Mouse (Mus musculus) hindbrain, postnatal 0 days (tissue): Measurements from ENCODE around the gene Zfand3. TPM values are rescaled to one million over a fixed set of nuclear protein-coding genes. Genes with fewer than 3 reads are reported as not detected.

Source experiments
- ATAC-seq: fragments of 200-750 bp; cut with Nextera tagmentation; 2 replicates; pipeline ENCODE4 v1.8.0; 2017; ENCODE audit warnings: mild to moderate bottlenecking, moderate TSS enrichment, moderate library complexity
- DNase-seq: peaks from one replicate; pipeline ENCODE4 v3.0.0-alpha.2; 2015; ENCODE audit warnings: low spot score
- H3K27ac ChIP-seq: fragments of 300-500 bp; sonication (generic); 2 replicates; pipeline ENCODE4 v1.5.1; 2014; ENCODE audit warnings: mild to moderate bottlenecking
- H3K27me3 ChIP-seq: fragments of 300-500 bp; sonication (generic); 2 replicates; pipeline ENCODE4 v1.6.1; 2014; ENCODE audit warnings: low read length, mixed read lengths; ENCODE audit not compliant: insufficient read depth
- H3K36me3 ChIP-seq: fragments of 300-500 bp; sonication (generic); 2 replicates; pipeline ENCODE4 v1.6.1; 2014; ENCODE audit warnings: low read length, mixed read lengths; ENCODE audit not compliant: insufficient read depth
- H3K4me1 ChIP-seq: fragments of 300-500 bp; sonication (generic); 2 replicates; pipeline ENCODE4 v1.6.1; 2014; ENCODE audit warnings: antibody characterized with exemption, low read length, mixed read lengths; ENCODE audit not compliant: insufficient read depth
- H3K4me2 ChIP-seq: fragments of 300-500 bp; sonication (generic); 2 replicates; pipeline ENCODE4 v1.6.1; 2014; ENCODE audit warnings: low read depth, mild to moderate bottlenecking, low read length, moderate library complexity, mixed read lengths
- H3K4me3 ChIP-seq: fragments of 300-500 bp; sonication (generic); 2 replicates; pipeline ENCODE4 v1.5.1; 2014; ENCODE audit warnings: low read length
- H3K9ac ChIP-seq: fragments of 300-500 bp; sonication (generic); replicated peaks from 2 replicates; pipeline ENCODE4 v1.6.1; 2014; ENCODE audit warnings: mild to moderate bottlenecking, low read length, moderate library complexity, mixed read lengths
- H3K9me3 ChIP-seq: fragments of 300-500 bp; sonication (generic); 2 replicates; pipeline ENCODE4 v1.6.1; 2016; ENCODE audit warnings: low read length, mixed read lengths
- CTCF ChIP-seq: IDR thresholded peaks from 2 replicates; pipeline ENCODE4 v1.5.1; 2016; ENCODE audit warnings: antibody characterized with exemption, control low read depth, low read depth
- WGBS: fragments of 180-500 bp; shearing (Covaris S2); extraction: QIAGEN DNeasy Blood & Tissue Kit; methylation state at CpG from one replicate; pipeline ENCODE4 v1.1.7; 2014; 5-methylcytosine and 5-hydroxymethylcytosine counted together
- polyA plus RNA-seq: library from polyadenylated mRNA; unstranded; fragments of >200 nt; fragmentation: Nextera tagmentation; extraction: Ambion mirVana; gene quantifications from 2 replicates; pipeline ENCODE4 v1.2.1, GENCODE M21; 2015
- total RNA-seq: library from RNA; depleted of rRNA; stranded (reverse); fragments of >200 nt; gene quantifications from 2 replicates; pipeline ENCODE4 v1.2.3, GENCODE M21; 2014

Gene Zfand3
- total and polyA plus RNA-seq, 2 experiments from 2014 or later = 50.6 to 84.5 TPM

GRCm38 (mm10) chr17:30008392-30008791, 3.9 kb downstream of the Zfand3 start:
- DNase-seq (no peak), ATAC-seq (no peak)
- H3K4me2 ChIP-seq = peak overlapping the region; percentile 67
- no peaks in the 10 kb centered on the region for H3K9me3 ChIP-seq
- TF ChIP-seq CTCF = no peak
- peaks cover 29% of the 10 kb centered on the region for H3K4me1 ChIP-seq
- H3K27ac ChIP-seq = no peak overlapping the region
- no peaks in the 10 kb centered on the region for H3K36me3 ChIP-seq
- no peak overlapping the region for H3K9ac ChIP-seq
- no peak overlapping the region for H3K4me3 ChIP-seq
- H3K27me3 ChIP-seq = no peaks in the 10 kb centered on the region

GRCm38 (mm10) chr17:30014660-30015059, 10.1 kb downstream of the Zfand3 start:
- no peak for ATAC-seq
- no peak overlapping the region for H3K4me3 ChIP-seq
- no peak overlapping the region for H3K9ac ChIP-seq
- no peaks in the 10 kb centered on the region for H3K36me3 ChIP-seq
- H3K4me1 ChIP-seq = no peaks in the 10 kb centered on the region
- 93% methylated on average over 4 of the region's 4 CpGs for WGBS
- no peaks in the 10 kb centered on the region for H3K9me3 ChIP-seq
- no peaks in the 10 kb centered on the region for H3K27me3 ChIP-seq
- peak; percentile 35 for TF ChIP-seq CTCF
- no peak for DNase-seq
- no peak overlapping the region for H3K27ac ChIP-seq
- H3K4me2 ChIP-seq = no peak overlapping the region

GRCm38 (mm10) chr17:30018927-30019610, 14.5 kb downstream of the Zfand3 start:
- Histone ChIP-seq H3K9me3 (no peaks in the 10 kb centered on the region), H3K9ac (no peak overlapping the region), H3K36me3 (no peaks in the 10 kb centered on the region), H3K4me1 (no peaks in the 10 kb centered on the region; the same call in 1 of the 2 replicates), H3K4me3 (no peak overlapping the region), H3K4me2 (no peak overlapping the region), H3K27me3 (no peaks in the 10 kb centered on the region), H3K27ac (no peak overlapping the region)
- no peak for TF ChIP-seq CTCF
- no peak for DNase-seq
- no peak for ATAC-seq
- 79% methylated on average over 12 of the region's 12 CpGs for WGBS

- H3K4me2 ChIP-seq = no peak overlapping the region
- TF ChIP-seq CTCF = no peak
- ATAC-seq (no peak), DNase-seq (no peak)
- no peak overlapping the region for H3K9ac ChIP-seq
- H3K27ac ChIP-seq = no peak overlapping the region
- no peaks in the 10 kb centered on the region for H3K27me3 ChIP-seq
- H3K9me3 ChIP-seq = no peaks in the 10 kb centered on the region
- H3K4me3 ChIP-seq = no peak overlapping the region
- no peaks in the 10 kb centered on the region; the same call in 1 of the 2 replicates for H3K4me1 ChIP-seq
- WGBS = 84% methylated on average over 6 of the region's 6 CpGs
- H3K36me3 ChIP-seq = no peaks in the 10 kb centered on the region
These were observed 15.4 kb downstream of the Zfand3 start for GRCm38 (mm10) chr17:30019942-30020341.

GRCm38 (mm10) chr17:30024651-30025050, 20.1 kb downstream of the Zfand3 start:
- WGBS = 59% methylated on average over 5 of the region's 5 CpGs
- peak; percentile 85 for TF ChIP-seq CTCF
- Histone ChIP-seq H3K4me2 (no peak overlapping the region), H3K27me3 (no peaks in the 10 kb centered on the region), H3K4me3 (no peak overlapping the region), H3K9ac (no peak overlapping the region), H3K9me3 (no peaks in the 10 kb centered on the region), H3K4me1 (peaks cover 14% of the 10 kb centered on the region), H3K27ac (no peak overlapping the region), H3K36me3 (no peaks in the 10 kb centered on the region)
- peak; percentile 82 for DNase-seq
- no peak for ATAC-seq

- Histone ChIP-seq H3K9me3 (no peaks in the 10 kb centered on the region), H3K4me3 (no peak overlapping the region), H3K27me3 (no peaks in the 10 kb centered on the region), H3K27ac (no peak overlapping the region), H3K9ac (no peak overlapping the region), H3K36me3 (no peaks in the 10 kb centered on the region), H3K4me1 (peaks cover 14% of the 10 kb centered on the region), H3K4me2 (no peak overlapping the region)
- WGBS = 20% methylated on average over 6 of the region's 6 CpGs
- ATAC-seq (no peak), DNase-seq (peak; percentile 82)
- no peak for TF ChIP-seq CTCF
These were observed 22.1 kb downstream of the Zfand3 start for GRCm38 (mm10) chr17:30026617-30027016.

- TF ChIP-seq CTCF = no peak
These were observed 23.0 kb downstream of the Zfand3 start for GRCm38 (mm10) chr17:30027343-30028029.

More at GRCm38 (mm10) chr17:30027343-30028029, 23.0 kb downstream of the Zfand3 start:
- no peaks in the 10 kb centered on the region for H3K9me3 ChIP-seq
- no peaks in the 10 kb centered on the region for H3K27me3 ChIP-seq
- H3K9ac ChIP-seq = no peak overlapping the region
- H3K4me3 ChIP-seq = no peak overlapping the region
- ATAC-seq (no peak), DNase-seq (peak; percentile 74)
- H3K4me2 ChIP-seq = no peak overlapping the region
- H3K36me3 ChIP-seq = no peaks in the 10 kb centered on the region
- 69% methylated on average over 1 of the region's 1 CpGs for WGBS
- H3K27ac ChIP-seq = peak overlapping the region; percentile 11; the same call in 1 of the 2 replicates
- peaks cover 14% of the 10 kb centered on the region for H3K4me1 ChIP-seq
